Mouse (Mus musculus) intestine, embryonic 14.5 days (tissue): Measurements from ENCODE around the gene Fbln7. TPM values are rescaled to one million over a fixed set of nuclear protein-coding genes. Genes with fewer than 3 reads are reported as not detected.

ENCODE experiments used
- ATAC-seq: fragments of 200-750 bp; cut with Nextera tagmentation; replicated peaks from 2 replicates; pipeline ENCODE4 v1.8.0; 2017; ENCODE audit warnings: low read depth, moderate number of reproducible peaks, moderate TSS enrichment, moderate library complexity; ENCODE audit not compliant: low FRiP score, low TSS enrichment
- DNase-seq: peaks from one replicate; pipeline ENCODE4 v3.0.0-alpha.2; 2018; ENCODE audit warnings: low spot score
- H3K27ac ChIP-seq: fragments of 300-500 bp; sonication (generic); 2 replicates; pipeline ENCODE4 v1.5.1; 2014; ENCODE audit warnings: low read depth, mild to moderate bottlenecking, control low read depth
- H3K27me3 ChIP-seq: fragments of 300-500 bp; sonication (generic); replicated peaks from 2 replicates; pipeline ENCODE4 v1.6.1; 2014; ENCODE audit warnings: low read length, control low read depth; ENCODE audit not compliant: control insufficient read depth, insufficient read depth
- H3K36me3 ChIP-seq: fragments of 300-500 bp; sonication (generic); 2 replicates; pipeline ENCODE4 v1.6.1; 2014; ENCODE audit warnings: low read length, control low read depth; ENCODE audit not compliant: control insufficient read depth, insufficient read depth
- H3K4me1 ChIP-seq: fragments of 300-500 bp; sonication (generic); replicated peaks from 2 replicates; pipeline ENCODE4 v1.6.1; 2014; ENCODE audit warnings: low read length, control low read depth, mixed read lengths; ENCODE audit not compliant: control insufficient read depth, insufficient read depth
- H3K4me2 ChIP-seq: fragments of 300-500 bp; sonication (generic); 2 replicates; pipeline ENCODE4 v1.6.1; 2014; ENCODE audit warnings: low read length
- H3K4me3 ChIP-seq: fragments of 300-500 bp; sonication (generic); 2 replicates; pipeline ENCODE4 v1.5.1; 2014; ENCODE audit warnings: low read depth, low read length, control low read depth, mixed read lengths
- H3K9ac ChIP-seq: fragments of 300-500 bp; sonication (generic); 2 replicates; pipeline ENCODE4 v1.6.1; 2014; ENCODE audit warnings: mild to moderate bottlenecking, low read length
- H3K9me3 ChIP-seq: fragments of 300-500 bp; sonication (generic); 2 replicates; pipeline ENCODE4 v1.6.1; 2016; ENCODE audit warnings: low read length, control low read depth; ENCODE audit not compliant: control insufficient read depth
- WGBS: fragments of 180-500 bp; shearing (Covaris S2); extraction: QIAGEN DNeasy Blood & Tissue Kit; methylation state at CpG from one replicate; pipeline ENCODE4 v1.1.7; 2014; 5-methylcytosine and 5-hydroxymethylcytosine counted together
- polyA plus RNA-seq: library from polyadenylated mRNA; unstranded; fragments of >200 nt; fragmentation: Nextera tagmentation; extraction: Ambion mirVana; gene quantifications from 2 replicates; pipeline ENCODE4 v1.2.1, GENCODE M21; 2014

The Fbln7 gene
- polyA plus RNA-seq, 1 experiment from 2014 or later = 6.4 TPM

DNA sequence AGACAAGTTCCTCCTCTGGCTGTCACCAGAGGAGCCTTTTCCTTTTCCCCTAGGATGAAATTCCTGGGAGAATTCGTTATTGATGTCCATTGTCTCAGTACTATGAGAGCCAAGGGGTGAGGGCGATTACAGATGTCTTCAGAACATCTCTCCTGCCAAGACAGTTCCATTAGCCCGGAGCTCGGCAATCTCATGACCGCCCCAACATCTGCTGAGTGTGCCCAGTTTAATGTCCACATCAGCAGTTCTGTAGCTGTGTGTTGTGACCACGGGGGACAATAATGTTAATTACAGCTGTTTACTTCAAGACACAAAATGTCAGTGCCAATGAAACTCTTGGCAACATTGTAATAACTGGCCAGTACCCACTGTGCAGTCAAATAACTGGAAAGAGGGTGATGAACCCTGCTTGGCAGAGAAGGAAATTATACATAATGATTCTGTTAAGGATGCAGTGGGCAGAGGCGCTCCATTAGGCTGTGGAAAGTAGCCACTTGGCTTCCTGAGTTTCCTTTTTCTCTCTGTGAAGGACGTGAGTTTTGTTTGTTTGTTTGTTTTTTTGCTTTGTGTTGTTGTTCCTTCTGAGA lies 22.5 kb downstream of the Fbln7 start:
- DNase-seq = no peak
- Histone ChIP-seq H3K9me3 (no peaks in the 10 kb centered on the region), H3K4me3 (no peak overlapping the region), H3K4me2 (no peak overlapping the region), H3K27me3 (no peaks in the 10 kb centered on the region), H3K36me3 (no peaks in the 10 kb centered on the region), H3K4me1 (no peaks in the 10 kb centered on the region), H3K9ac (no peak overlapping the region), H3K27ac (no peak overlapping the region)
- ATAC-seq = no peak
- WGBS = 80% methylated on average over 8 of the region's 8 CpGs

DNA sequence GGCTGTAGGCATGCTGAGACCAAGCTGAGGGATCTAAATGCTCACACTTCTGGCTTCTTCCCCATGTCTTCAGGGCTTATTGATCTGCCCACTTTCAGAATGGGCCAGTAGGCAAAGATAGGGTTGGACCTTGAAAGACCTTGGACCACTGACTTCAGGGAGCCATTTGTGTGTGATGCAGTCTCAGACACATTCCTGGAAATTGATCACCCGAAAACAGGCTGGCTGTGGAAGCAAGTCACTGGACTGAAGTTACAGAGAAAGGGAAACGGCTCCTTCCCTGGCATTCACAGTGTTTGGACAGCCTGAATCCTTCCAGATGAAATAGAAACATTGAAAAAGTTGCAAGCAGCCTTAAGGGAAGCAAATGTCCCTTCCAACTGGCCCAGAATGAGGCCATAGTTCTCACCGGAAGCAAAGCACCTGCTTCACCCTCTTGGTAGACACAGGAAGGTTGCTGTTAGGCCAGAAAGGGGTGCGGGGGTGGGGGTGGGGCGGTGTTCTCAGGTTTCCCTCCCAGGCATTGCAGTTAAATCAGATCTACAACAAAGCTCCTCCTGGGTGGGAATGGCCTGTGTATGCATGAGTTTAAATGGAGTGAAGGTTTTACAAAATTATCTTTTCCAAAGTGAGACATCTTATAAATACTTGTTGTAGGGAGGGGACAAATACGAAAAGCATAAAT lies 25.2 kb downstream of the Fbln7 start:
- Histone ChIP-seq H3K27me3 (no peaks in the 10 kb centered on the region), H3K27ac (no peak overlapping the region), H3K4me3 (no peak overlapping the region), H3K9ac (no peak overlapping the region), H3K4me1 (no peaks in the 10 kb centered on the region), H3K9me3 (no peaks in the 10 kb centered on the region; the same call in 1 of the 2 replicates), H3K4me2 (no peak overlapping the region), H3K36me3 (no peaks in the 10 kb centered on the region)
- WGBS = 61% methylated on average over 6 of the region's 6 CpGs
- DNase-seq = no peak
- ATAC-seq = no peak

DNA sequence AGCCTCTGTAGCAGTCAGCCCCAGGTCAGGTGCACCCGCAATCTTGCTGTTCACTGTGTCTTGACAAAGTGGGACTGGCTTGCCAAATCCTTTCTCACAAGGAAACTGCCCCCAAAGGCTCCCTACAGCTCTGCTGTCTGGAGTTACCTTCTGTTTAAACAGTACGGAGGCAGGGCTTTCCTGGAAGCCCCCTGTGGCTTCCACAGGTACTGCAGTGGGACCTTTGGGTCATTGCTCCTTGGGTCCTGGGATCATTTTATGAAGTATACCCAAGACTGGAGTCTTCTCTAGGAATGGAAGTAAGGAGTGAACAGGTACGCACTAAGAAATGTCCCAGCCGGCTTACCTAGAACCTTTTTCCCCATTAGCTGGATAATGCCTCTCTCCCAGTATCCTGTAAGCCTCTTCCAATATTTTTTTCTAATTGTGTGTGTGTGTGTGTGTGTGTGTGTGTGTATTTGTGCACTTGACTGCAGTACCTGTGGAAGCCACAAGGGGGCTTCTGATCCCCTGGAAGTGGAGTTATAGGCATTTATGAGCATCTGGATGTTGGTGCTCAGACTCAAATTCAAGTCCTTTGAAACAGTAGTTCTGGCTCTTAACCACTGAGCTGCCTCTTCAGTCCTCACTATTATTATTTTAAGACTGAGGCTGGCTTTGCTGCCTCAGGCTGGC lies 28.0 kb downstream of the Fbln7 start:
- ATAC-seq (no peak), DNase-seq (no peak)
- no peak overlapping the region for H3K9ac ChIP-seq
- WGBS = 87% methylated on average over 4 of the region's 4 CpGs
- H3K4me1 ChIP-seq = no peaks in the 10 kb centered on the region
- no peaks in the 10 kb centered on the region; the same call in 1 of the 2 replicates for H3K9me3 ChIP-seq
- H3K36me3 ChIP-seq = no peaks in the 10 kb centered on the region
- no peak overlapping the region for H3K4me3 ChIP-seq
- H3K4me2 ChIP-seq = no peak overlapping the region
- no peaks in the 10 kb centered on the region for H3K27me3 ChIP-seq
- H3K27ac ChIP-seq = no peak overlapping the region

DNA sequence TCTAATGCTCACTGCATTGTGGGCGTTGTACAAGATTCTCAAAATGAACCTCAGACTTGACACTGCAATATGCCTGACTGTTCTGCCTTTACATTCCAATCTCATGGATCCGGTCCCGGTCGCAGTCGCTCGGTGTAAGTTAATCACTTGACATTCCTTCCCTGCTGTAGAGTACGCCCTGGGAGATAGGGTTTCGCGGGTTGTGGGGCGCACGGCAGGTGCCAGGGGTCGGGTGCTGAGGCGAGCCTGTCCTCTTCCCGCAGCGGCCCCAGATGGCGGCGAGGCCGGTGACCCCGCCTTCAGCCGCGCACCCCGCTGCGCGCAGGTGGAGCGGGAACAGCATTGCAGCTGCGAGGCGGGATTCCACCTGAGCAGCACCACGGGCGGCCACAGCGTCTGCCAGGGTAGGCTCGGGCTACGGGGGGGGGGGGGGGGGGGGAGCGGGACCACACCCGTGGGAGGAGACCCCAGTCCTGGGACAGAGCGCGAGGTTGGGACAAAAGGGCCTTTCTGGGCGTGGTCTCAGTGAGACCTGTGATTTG lies 29.5 kb downstream of the Fbln7 start:
- Histone ChIP-seq H3K27me3 (no peaks in the 10 kb centered on the region), H3K9ac (no peak overlapping the region), H3K4me2 (peak overlapping the region; percentile 64), H3K36me3 (no peaks in the 10 kb centered on the region), H3K4me3 (peak overlapping the region; percentile 33), H3K4me1 (no peaks in the 10 kb centered on the region), H3K9me3 (no peaks in the 10 kb centered on the region; the same call in 1 of the 2 replicates), H3K27ac (no peak overlapping the region)
- WGBS = 4% methylated on average over 33 of the region's 37 CpGs
- DNase-seq (peak; percentile 70), ATAC-seq (peak; percentile 63)

DNA sequence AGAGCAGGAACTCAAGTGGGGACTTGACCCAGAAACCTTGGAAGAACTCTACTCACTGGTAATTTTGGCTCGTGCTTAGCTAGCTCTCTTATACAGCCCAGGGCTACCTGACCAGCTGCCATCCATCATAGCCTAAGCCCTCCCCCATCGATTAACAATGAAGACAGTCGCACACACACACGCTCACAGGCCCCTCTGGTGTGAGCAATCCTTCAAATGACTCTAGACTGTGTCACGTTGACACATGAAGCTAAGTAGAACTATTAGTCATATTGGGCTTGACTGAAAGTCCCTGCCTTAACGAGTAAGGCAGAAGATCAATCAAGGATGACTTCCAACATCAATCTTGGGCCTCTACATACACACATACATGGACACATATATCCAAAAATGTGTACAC lies 40.1 kb downstream of the Fbln7 start:
- no peak for DNase-seq
- Histone ChIP-seq H3K27ac (no peak overlapping the region), H3K9ac (no peak overlapping the region), H3K4me1 (no peaks in the 10 kb centered on the region), H3K36me3 (no peaks in the 10 kb centered on the region), H3K9me3 (peaks cover 7% of the 10 kb centered on the region; the same call in 1 of the 2 replicates), H3K27me3 (no peaks in the 10 kb centered on the region), H3K4me2 (no peak overlapping the region), H3K4me3 (no peak overlapping the region)
- 77% methylated on average over 6 of the region's 6 CpGs for WGBS
- ATAC-seq = no peak

DNA sequence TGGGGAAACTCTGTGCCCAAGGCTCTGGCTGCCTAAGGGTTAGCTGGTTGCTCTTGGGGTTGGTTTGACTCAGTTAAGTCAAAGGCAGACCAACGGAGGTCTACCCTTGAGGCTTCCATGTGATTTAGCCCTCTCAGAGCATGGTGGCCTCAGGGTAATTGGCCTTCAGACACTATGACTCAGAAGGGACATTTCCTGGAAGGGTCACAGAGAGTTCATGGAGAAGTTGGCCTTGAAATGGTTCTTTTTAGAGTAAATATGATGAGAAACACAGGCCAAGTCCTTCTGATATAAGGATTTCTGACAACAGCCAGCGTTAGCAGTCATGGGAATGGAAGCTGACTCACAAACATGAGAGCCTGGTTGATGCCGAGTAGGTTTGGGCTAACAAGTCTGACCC lies 40.9 kb downstream of the Fbln7 start:
- Histone ChIP-seq H3K4me1 (no peaks in the 10 kb centered on the region), H3K27ac (no peak overlapping the region), H3K36me3 (no peaks in the 10 kb centered on the region), H3K9me3 (peaks cover 7% of the 10 kb centered on the region; the same call in 1 of the 2 replicates), H3K27me3 (no peaks in the 10 kb centered on the region), H3K4me3 (no peak overlapping the region), H3K4me2 (no peak overlapping the region), H3K9ac (no peak overlapping the region)
- DNase-seq = no peak
- WGBS = 84% methylated on average over 3 of the region's 3 CpGs
- ATAC-seq = no peak

DNA sequence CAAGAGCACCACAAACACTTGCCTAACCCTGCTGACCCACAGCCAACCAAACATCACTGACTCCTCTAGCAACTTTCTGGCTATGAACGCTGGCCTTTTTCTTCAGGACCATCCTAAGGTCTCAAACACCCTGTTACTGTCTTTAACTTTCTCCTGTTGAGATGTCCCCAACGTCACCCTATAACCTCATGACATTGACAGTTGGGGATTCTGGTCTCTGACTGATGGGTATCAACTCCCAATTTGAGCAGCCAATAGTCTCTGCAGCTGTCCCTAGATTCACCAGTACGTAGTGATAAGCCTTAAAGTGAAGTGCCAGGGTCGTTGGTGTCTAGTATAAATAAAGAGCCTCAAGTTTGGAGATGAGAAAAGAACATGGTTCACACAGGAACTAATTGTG lies 52.2 kb downstream of the Fbln7 start:
- Histone ChIP-seq H3K27ac (no peak overlapping the region), H3K4me1 (no peaks in the 10 kb centered on the region), H3K4me2 (no peak overlapping the region), H3K36me3 (no peaks in the 10 kb centered on the region), H3K4me3 (no peak overlapping the region), H3K27me3 (no peaks in the 10 kb centered on the region), H3K9me3 (no peaks in the 10 kb centered on the region), H3K9ac (no peak overlapping the region)
- 75% methylated on average over 4 of the region's 4 CpGs for WGBS
- ATAC-seq = no peak
- DNase-seq = no peak

DNA sequence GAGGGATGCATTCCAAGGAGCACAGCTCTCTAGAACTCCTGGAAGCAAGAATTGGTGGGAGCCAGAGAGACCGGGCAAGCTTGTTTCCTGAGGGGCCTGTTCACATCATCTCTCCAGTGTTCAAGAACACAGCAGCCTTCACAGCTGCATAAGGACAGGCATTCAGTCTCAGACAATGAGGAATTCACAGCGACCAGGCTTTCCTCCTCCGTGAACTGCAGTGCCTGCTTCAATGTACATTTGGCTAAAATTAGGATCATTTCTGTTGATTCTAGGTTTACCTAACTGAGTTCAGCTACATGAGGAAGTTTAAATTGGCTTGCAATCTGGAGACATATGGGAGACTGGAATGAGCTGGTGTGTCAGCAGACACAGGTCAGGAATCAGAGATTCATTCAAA lies 53.7 kb downstream of the Fbln7 start:
- H3K4me3 ChIP-seq = no peak overlapping the region

More for the DNA sequence above, 53.7 kb downstream of the Fbln7 start:
- no peak overlapping the region for H3K4me2 ChIP-seq
- no peak for ATAC-seq
- no peak overlapping the region for H3K9ac ChIP-seq
- no peaks in the 10 kb centered on the region for H3K4me1 ChIP-seq
- H3K9me3 ChIP-seq = no peaks in the 10 kb centered on the region
- WGBS = 68% methylated on average over 3 of the region's 3 CpGs
- no peak for DNase-seq
- no peaks in the 10 kb centered on the region for H3K36me3 ChIP-seq
- no peak overlapping the region for H3K27ac ChIP-seq
- H3K27me3 ChIP-seq = no peaks in the 10 kb centered on the region
